Mouse (Mus musculus) bone marrow, adult 2 months (tissue): ENCODE results near the gene Sun1. TPM values are rescaled to one million over a fixed set of nuclear protein-coding genes. Genes with fewer than 3 reads are reported as not detected.
A peak's percentile ranks its signal among the peaks of the same experiment; 100 is the strongest.

ENCODE experiments used
- H3K27ac ChIP-seq: fragments of 200-500 bp; 2 replicates; pipeline ENCODE4 v1.5.1; 2012; ENCODE audit warnings: low read depth, mild to moderate bottlenecking, control low read depth, inconsistent platforms, low read length; ENCODE audit not compliant: control insufficient read depth, poor library complexity, insufficient read depth
- H3K4me1 ChIP-seq: fragments of 200-500 bp; 2 replicates; pipeline ENCODE4 v1.6.1; 2011; ENCODE audit warnings: low read length; ENCODE audit not compliant: control insufficient read depth, insufficient read depth
- H3K4me3 ChIP-seq: fragments of 200-500 bp; replicated peaks from 2 replicates; pipeline ENCODE3; 2011; ENCODE audit warnings: mild to moderate bottlenecking, low read depth, low read length, control low read depth; ENCODE audit not compliant: control insufficient read depth
- CTCF ChIP-seq: fragments of 200-500 bp; IDR thresholded peaks from 2 replicates; pipeline ENCODE4 v1.5.1; 2011; ENCODE audit warnings: low read length, control low read depth; ENCODE audit not compliant: control insufficient read depth, insufficient read depth
- POLR2A ChIP-seq: fragments of 200-500 bp; IDR thresholded peaks from 2 replicates; pipeline ENCODE4 v1.6.1; 2011; ENCODE audit warnings: low read depth, mild to moderate bottlenecking, control low read depth, low read length, borderline replicate concordance; ENCODE audit not compliant: control insufficient read depth
- WGBS: fragments of 180-500 bp; shearing (Covaris S2); methylation state at CpG from one replicate; pipeline ENCODE4 v1.1.7; 2018; 5-methylcytosine and 5-hydroxymethylcytosine counted together
- polyA plus RNA-seq: library from polyadenylated mRNA; stranded (reverse); fragments of >200 nt; gene quantifications from 2 replicates; pipeline ENCODE4 v1.2.4, GENCODE M21; 2011; ENCODE audit warnings: low replicate concordance; ENCODE audit not compliant: missing spikeins, insufficient read depth, insufficient read length

The Sun1 gene
- polyA plus RNA-seq, 1 experiment, result 26.5 TPM

DNA sequence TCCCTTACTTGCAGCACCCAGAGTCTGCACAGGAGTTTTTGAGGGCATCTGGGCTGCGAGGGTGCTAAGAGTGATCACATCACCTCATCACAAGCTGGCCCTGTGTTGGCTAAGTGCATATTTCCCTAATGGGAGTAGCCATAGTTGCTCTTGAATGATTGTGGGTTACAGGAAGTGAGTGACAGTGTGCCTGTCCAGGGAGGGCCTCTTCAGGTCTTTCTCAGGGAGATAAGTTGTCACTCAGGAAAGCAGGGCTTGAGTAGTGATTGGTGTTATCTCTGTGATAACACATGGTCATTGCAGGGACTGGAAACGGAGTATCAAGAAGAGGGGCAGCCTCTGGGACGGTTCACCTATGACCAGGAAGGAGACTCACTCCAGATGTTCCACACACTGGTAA is 47.3 kb downstream of the Sun1 start:
- Histone ChIP-seq H3K4me3 (no peak overlapping the region), H3K27ac (no peak overlapping the region), H3K4me1 (no peaks in the 10 kb centered on the region)
- TF ChIP-seq CTCF (no peak), POLR2A (no peak)
- 74% methylated on average over 3 of the region's 3 CpGs for WGBS

DNA sequence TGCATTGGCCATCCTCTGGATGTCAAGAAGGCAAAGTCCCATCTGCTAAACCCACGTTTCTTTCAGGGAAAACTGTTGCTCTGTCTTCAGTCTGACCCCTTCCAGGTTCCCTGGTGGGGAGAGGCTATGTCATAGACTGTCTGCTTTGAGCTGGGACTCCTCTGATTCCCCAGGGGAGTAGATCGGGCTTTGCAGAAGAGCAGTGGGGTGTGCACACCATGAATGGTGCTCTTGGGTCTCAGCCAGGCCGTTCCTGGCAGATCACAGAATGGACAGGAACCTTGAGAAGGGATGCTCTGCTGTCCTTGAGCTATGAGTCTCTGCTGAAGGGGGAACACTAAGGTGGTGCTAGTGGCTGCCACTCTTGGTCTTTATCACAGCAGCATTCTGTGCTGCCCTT is 48.4 kb downstream of the Sun1 start:
- WGBS, result 81% methylated on average over 3 of the region's 3 CpGs
- Histone ChIP-seq H3K4me1 (peaks cover 4% of the 10 kb centered on the region), H3K4me3 (no peak overlapping the region), H3K27ac (no peak overlapping the region)
- TF ChIP-seq CTCF (no peak), POLR2A (no peak)

DNA sequence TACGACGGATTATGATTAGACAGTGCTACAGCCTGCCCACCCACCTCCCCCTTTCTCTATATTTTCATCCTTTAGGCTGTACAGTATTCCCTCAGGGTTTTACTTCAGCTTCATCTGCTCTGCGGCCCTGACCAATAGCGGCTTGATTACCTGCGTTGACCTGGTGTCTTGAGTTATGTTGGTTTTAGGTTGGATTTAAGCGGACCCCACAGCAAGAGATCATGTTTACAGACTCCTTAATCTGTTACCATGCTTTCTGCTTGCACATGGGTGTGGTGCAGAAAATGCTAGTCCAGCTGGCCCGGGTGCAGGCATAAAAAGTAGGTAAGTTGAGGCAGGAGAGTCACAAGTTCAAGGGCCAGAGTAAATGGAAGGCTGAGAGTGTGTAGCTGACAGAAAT is 50.8 kb downstream of the Sun1 start:
- H3K4me1 ChIP-seq, result peaks cover 5% of the 10 kb centered on the region
- H3K4me3 ChIP-seq, result no peak overlapping the region
- WGBS, result 86% methylated on average over 7 of the region's 7 CpGs
- TF ChIP-seq CTCF (no peak), POLR2A (no peak)
- no peak overlapping the region for H3K27ac ChIP-seq

GRCm38 (mm10) chr5:139251736-139252080 is 51.3 kb downstream of the Sun1 start:
- H3K4me3 ChIP-seq, result peak overlapping the region; percentile 34
- TF ChIP-seq CTCF (no peak), POLR2A (no peak)
- peaks cover 6% of the 10 kb centered on the region for H3K4me1 ChIP-seq
- under 1% methylated on average over 8 of the region's 8 CpGs for WGBS
- H3K27ac ChIP-seq, result peak overlapping the region; percentile 9; the same call in 1 of the 2 replicates

DNA sequence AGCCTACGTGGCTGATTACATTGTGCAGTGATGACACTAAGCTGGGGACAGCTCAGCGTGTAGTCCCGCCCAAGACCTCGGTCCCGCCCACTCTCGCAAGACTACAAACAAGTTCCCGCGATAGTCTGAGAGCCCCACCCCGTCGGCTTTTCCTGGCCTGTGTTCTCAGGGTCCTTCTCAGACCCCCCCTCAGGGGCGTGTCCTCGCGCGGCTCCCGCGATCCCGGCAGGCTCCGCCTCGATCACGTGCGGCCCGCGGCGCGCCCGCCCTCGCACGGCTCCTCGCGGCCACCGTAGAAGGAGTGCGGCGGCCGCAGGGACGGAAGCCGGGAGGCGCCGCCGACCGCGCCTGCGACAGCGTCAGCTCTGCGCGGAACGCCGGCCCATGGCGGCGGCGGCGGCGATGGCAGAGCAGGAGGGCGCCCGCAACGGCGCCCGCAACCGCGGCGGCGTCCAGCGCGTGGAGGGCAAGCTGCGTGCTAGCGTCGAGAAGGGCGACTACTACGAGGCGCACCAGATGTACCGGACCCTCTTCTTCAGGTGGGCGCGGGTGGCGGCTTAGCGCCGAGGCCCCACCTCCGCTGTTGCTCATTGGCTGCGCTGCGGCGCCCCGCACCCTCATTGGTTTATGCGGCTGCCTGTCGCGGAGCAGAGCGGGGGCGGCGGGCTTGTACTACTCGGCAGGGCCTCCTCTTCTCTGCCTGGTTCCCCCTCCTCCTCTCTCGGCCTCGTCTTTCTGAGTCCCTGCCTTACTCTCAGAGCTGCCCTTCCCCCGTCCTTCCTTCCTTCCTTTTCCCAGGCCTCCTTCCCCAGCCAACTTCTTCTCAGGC is 51.9 kb downstream of the Sun1 start, which contains the start of gene Get4:
TSS of gene Get4 (plus strand) at position 244 of the 829 bp plus-strand sequence.
- peaks cover 6% of the 10 kb centered on the region for H3K4me1 ChIP-seq
- TF ChIP-seq CTCF, result no peak
- TF ChIP-seq POLR2A, result peak; percentile 58; the same call in 1 of the 2 replicates
- peak within 1 kb of the TSS; percentile 82 for H3K4me3 ChIP-seq
- under 1% methylated on average over 90 of the region's 90 CpGs for WGBS
- H3K27ac ChIP-seq, result peak within 1 kb of the TSS; percentile 92

DNA sequence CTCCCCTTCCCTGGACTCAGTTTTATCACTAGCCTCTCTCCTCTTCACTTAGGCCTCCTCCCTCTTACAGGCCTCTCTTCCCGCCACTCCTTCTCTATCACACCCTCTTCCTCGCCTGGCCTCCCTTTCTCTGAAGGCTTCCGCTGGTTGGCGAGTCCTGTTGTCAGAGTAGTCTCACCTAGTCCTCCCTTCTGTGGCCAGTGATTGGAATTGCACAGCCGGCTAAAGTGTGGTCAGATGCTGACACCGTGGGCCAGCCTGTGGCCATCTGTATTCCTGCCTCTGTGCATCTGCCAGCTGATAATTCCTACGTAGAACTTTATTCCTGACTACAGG is 52.4 kb downstream of the Sun1 start:
- H3K27ac ChIP-seq, result peak overlapping the region; percentile 92
- WGBS, result 1% methylated on average over 7 of the region's 7 CpGs
- no peak for TF ChIP-seq CTCF
- TF ChIP-seq POLR2A, result no peak
- H3K4me3 ChIP-seq, result peak overlapping the region; percentile 82
- peaks cover 6% of the 10 kb centered on the region for H3K4me1 ChIP-seq

DNA sequence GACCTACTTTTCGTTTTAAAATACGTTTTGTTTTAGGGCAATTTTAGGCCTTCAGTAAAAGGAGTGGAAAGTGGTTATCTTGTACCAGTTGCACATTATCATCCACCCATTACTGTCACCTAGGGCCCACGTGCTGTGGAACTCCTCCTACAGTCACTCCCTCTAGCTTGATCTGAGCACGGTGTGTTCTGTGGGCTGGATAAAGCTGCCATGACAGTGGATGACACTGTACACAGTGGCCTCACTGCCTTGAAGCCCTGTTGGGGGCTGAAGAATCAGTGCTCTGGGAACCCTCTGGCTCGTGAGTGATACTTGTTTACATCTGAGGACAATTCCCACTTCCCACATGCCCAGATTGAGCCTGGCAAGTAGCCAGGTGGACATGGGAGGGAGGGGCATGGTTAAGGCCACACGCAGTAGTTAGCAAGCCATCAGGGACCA is 52.9 kb downstream of the Sun1 start:
- Histone ChIP-seq H3K4me3 (peak overlapping the region; percentile 82), H3K27ac (peak overlapping the region; percentile 30), H3K4me1 (peaks cover 6% of the 10 kb centered on the region)
- 3% methylated on average over 6 of the region's 6 CpGs for WGBS
- TF ChIP-seq CTCF, result no peak
- TF ChIP-seq POLR2A, result no peak

GRCm38 (mm10) chr5:139254938-139255337 is 54.5 kb downstream of the Sun1 start:
- Histone ChIP-seq H3K4me3 (no peak overlapping the region), H3K27ac (no peak overlapping the region), H3K4me1 (peaks cover 6% of the 10 kb centered on the region)
- TF ChIP-seq CTCF, result no peak
- WGBS, result 76% methylated on average over 6 of the region's 6 CpGs

GRCm38 (mm10) chr5:139255777-139256176 is 55.3 kb downstream of the Sun1 start:
- WGBS, result 89% methylated on average over 6 of the region's 6 CpGs
- H3K27ac ChIP-seq, result no peak overlapping the region

More at GRCm38 (mm10) chr5:139255777-139256176, 55.3 kb downstream of the Sun1 start:
- peaks cover 6% of the 10 kb centered on the region for H3K4me1 ChIP-seq
- no peak overlapping the region for H3K4me3 ChIP-seq
- TF ChIP-seq POLR2A (no peak), CTCF (no peak)
